Mouse (Mus musculus) lung, postnatal 36 days (tissue): Measurements from ENCODE around the gene Urgcp.

Experiments
- DNase-seq: peaks from one replicate; pipeline ENCODE4 v3.0.0; 2022; ENCODE audit warnings: mixed read lengths

The Urgcp gene

GRCm38 (mm10) chr11:5707530-5708353 lies 54.4 kb downstream of the Urgcp start:
- peak; percentile 94 for DNase-seq

- peak; percentile 22 for DNase-seq
Measured at GRCm38 (mm10) chr11:5706874-5707529, 55.2 kb downstream of the Urgcp start.

- DNase-seq: no peak
Measured at GRCm38 (mm10) chr11:5705972-5706371, 56.2 kb downstream of the Urgcp start.

DNA sequence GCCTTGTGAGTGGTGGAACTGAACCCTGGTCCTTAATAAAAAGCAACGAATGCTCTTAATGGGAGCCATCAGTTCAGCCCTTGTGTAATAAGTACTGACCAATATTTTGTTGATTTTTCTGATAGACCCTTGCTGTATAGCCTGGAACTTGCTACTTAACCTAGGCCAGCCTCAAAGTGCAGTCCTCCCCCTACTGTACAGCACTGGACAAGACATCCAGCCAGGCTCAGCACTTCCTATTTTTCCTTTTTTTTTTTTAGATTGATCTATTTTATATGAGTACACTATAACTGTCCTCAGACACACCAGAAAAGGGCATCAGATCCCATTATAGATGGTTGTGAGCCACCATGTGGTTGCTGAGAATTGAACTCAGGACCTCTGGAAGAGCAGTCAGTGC lies 58.8 kb downstream of the Urgcp start:
- no peak for DNase-seq

DNA sequence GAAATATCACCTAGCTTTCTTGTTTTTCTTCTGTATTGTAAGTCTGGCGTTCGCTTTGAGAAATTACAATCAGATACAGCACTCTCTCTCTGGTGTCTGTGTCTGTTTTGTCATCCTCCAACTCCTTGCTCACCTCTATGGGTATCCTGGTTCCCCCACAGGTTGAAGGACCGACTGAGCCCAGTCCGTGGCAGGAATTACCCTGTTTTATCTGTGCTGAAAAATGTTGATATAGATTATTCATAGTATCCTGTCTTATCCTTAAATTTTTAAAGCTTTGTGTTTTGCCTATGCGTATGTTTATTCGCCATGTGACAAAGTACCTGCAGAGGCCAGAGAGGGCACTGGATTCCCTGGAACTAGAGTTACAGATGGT lies 59.2 kb downstream of the Urgcp start:
- no peak for DNase-seq

DNA sequence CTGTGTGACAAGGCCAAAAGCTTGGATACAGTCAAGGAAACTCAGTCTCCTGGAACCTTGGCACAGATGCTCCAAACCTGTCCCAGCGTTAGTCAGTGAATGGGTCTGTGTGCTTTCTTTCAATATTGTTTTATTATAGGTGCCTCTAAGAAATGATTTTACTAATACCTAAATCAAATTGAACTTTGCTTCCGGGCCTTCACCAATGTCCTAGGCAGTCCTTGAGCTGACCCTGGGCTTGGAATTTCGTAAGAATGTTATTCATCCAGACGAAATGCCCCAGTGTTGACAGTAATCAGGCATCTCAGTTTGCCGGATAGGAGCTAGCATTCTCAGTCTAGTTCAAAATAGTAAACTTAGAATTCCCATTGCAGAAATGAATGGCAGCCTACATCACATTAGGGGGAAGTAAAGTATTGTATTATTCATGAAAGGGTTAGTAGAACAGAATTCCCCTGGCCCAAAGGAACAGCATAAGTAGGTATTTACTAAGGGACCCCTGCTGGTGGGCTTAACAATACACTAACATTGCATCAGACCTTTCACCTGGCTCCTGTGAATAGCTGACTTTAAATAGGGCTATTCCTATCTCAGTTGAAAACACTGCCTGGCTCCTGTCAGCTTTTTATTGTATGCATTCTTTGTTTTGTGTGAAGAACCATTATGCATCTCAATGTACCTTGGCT lies 59.8 kb downstream of the Urgcp start:
- no peak for DNase-seq

DNA sequence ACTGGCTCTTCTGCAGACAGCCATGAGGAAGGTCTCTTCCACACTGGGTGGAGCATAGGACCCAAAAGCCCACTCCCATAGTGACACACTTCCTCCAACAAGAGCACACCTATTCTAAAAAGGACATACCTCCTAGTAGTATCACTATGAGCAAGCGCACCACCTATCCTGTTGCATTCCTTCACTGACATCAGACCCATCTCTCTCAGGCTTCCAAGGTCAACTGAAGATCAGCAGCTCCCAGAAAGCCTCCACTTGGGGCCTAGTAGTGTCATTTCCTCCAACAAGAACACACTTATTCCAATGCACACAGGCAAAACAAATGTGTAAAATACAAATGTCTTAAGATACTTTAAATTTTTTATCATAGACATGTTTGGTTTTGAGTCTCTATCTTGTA lies 60.4 kb downstream of the Urgcp start:
- DNase-seq: no peak

- DNase-seq: no peak
Measured at GRCm38 (mm10) chr11:5701300-5701699, 60.9 kb downstream of the Urgcp start.

DNA sequence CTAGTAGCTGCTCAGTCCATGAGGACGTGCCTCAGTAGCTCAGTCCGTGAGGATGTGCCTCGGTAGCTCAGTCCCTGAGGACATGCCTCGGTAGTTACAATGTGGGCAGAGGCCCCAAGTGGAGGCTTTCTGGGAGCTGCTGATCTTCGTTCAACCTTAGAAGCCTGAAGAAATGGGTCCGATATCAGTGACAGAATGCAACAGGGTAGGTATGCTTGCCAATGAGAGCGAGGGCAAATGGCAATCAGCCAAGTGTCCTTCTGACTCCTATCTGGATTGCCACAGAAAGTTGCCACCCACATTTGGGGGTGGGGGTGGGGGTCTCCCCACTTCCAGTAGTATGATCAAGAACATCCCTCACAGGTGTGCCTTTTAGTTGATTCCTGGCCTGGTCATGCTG lies 61.4 kb downstream of the Urgcp start:
- DNase-seq: no peak

DNA sequence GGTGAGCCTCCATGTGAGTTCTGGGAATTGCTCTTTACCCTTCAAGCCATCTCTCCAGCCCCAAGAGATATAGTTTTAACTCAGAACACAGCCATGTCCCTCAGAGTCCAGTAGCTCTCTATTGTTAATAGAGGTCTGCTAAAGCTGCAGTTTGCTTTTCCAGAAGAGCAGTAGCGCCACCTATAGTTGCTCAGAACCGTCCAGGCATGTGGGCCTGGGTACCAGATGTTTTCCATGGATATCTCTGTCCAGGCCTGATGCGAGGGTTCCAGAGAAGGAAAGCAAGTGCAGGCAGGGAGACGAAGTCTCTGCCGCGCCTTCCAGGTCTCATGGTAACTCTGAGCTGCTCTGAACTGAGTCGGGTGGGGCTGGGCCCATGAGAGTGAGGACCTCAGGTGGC lies 70.4 kb downstream of the Urgcp start:
- peak; percentile 65 for DNase-seq

GRCm38 (mm10) chr11:5684283-5684682 lies 77.9 kb downstream of the Urgcp start:
- DNase-seq: no peak

DNA sequence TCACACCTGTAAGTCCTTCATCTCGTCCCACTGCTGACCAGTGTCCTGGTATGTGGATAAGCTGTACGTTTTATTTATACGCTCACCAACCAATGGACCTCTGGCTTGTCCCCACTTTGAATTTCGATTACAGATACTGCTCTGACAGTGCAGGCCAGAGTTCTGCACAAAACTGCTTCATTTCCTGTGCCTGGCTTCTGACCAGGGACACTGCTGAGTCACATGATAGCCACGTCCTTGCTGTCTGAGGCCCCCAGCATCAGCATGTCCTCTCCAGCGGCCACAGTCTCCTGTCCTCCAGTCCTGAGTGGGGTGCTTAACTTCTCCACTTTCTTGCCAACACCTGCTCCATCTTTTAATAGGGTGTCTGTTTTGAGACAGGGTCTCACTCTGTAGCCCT lies 79.6 kb downstream of the Urgcp start:
- no peak for DNase-seq
